Mouse (Mus musculus) midbrain, embryonic 12.5 days (tissue): ENCODE results near the gene Vasn. TPM values are rescaled to one million over a fixed set of nuclear protein-coding genes. Genes with fewer than 3 reads are reported as not detected.

Experiments used
- ATAC-seq: fragments of 200-750 bp; cut with Nextera tagmentation; 2 replicates; pipeline ENCODE4 v1.8.0; 2017; ENCODE audit warnings: low read depth, moderate TSS enrichment, moderate library complexity; ENCODE audit not compliant: low FRiP score
- H3K27ac ChIP-seq: fragments of 300-500 bp; sonication (generic); replicated peaks from 2 replicates; pipeline ENCODE4 v1.5.1; 2016; ENCODE audit warnings: mild to moderate bottlenecking
- H3K27me3 ChIP-seq: fragments of 300-500 bp; sonication (generic); 2 replicates; pipeline ENCODE4 v1.6.1; 2016; ENCODE audit warnings: mild to moderate bottlenecking
- H3K36me3 ChIP-seq: fragments of 300-500 bp; sonication (generic); 2 replicates; pipeline ENCODE4 v1.6.1; 2016
- H3K4me1 ChIP-seq: fragments of 300-500 bp; sonication (generic); 2 replicates; pipeline ENCODE4 v1.6.1; 2016
- H3K4me2 ChIP-seq: fragments of 300-500 bp; sonication (generic); replicated peaks from 2 replicates; pipeline ENCODE4 v1.6.1; 2016; ENCODE audit warnings: mild to moderate bottlenecking, moderate library complexity
- H3K4me3 ChIP-seq: fragments of 300-500 bp; sonication (generic); 2 replicates; pipeline ENCODE4 v1.5.1; 2016; ENCODE audit warnings: mild to moderate bottlenecking
- H3K9ac ChIP-seq: fragments of 300-500 bp; sonication (generic); replicated peaks from 2 replicates; pipeline ENCODE4 v1.6.1; 2016; ENCODE audit warnings: mild to moderate bottlenecking, moderate library complexity
- H3K9me3 ChIP-seq: fragments of 300-500 bp; sonication (generic); 2 replicates; pipeline ENCODE4 v1.6.1; 2016; ENCODE audit warnings: mild to moderate bottlenecking
- WGBS: fragments of 180-500 bp; shearing (Covaris S2); methylation state at CpG from one replicate; pipeline ENCODE4 v1.1.7; 2016; 5-methylcytosine and 5-hydroxymethylcytosine counted together
- polyA plus RNA-seq: library from polyadenylated mRNA; unstranded; fragments of >200 nt; fragmentation: Nextera tagmentation; extraction: Ambion mirVana; gene quantifications from 2 replicates; pipeline ENCODE4 v1.2.1, GENCODE M21; 2016

Vasn gene
- polyA plus RNA-seq, 1 experiment from 2014 or later = 11.1 TPM

GRCm38 (mm10) chr16:4608532-4609059 lies 31.1 kb upstream of the Vasn start:
- no peaks in the 10 kb centered on the region for H3K9me3 ChIP-seq
- peaks cover 41% of the 10 kb centered on the region for H3K36me3 ChIP-seq
- no peak overlapping the region for H3K9ac ChIP-seq
- H3K4me3 ChIP-seq = no peak overlapping the region
- H3K27ac ChIP-seq = 0 out of 2 replicates have a peak overlapping the region, but pooled peaks have one; percentile 6
- no peak overlapping the region for H3K4me2 ChIP-seq
- WGBS = 89% methylated on average over 19 of the region's 19 CpGs
- ATAC-seq = no peak
- no peaks in the 10 kb centered on the region for H3K27me3 ChIP-seq
- peaks cover 46% of the 10 kb centered on the region for H3K4me1 ChIP-seq

DNA sequence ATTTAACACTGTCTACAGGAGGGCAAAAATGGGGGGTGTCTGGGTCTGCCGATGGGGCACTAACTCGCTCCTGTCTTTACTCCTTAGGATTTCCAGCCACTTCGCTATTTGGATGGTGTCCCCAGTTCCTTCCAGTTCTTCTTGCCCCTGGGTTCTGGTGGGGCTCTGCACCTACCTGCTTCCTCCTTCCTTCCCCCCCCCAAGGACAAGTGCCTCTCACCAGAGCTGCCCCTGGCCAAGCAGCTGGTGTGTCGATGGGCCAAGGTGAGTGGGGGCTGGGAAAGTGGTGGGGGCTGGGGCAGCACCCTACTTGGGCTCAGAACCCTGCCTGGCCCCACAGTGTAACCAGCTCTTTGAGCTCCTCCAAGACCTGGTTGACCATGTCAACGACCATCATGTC lies 28.5 kb upstream of the Vasn start:
- peaks cover 20% of the 10 kb centered on the region for H3K4me1 ChIP-seq
- H3K4me2 ChIP-seq = no peak overlapping the region
- no peak for ATAC-seq
- WGBS = 90% methylated on average over 5 of the region's 5 CpGs
- H3K9me3 ChIP-seq = no peaks in the 10 kb centered on the region
- no peak overlapping the region for H3K9ac ChIP-seq
- H3K4me3 ChIP-seq = no peak overlapping the region
- no peaks in the 10 kb centered on the region for H3K27me3 ChIP-seq
- H3K36me3 ChIP-seq = peaks cover 65% of the 10 kb centered on the region
- no peak overlapping the region for H3K27ac ChIP-seq

- no peaks in the 10 kb centered on the region for H3K9me3 ChIP-seq
- ATAC-seq = no peak
- H3K4me1 ChIP-seq = peaks cover 15% of the 10 kb centered on the region
- no peak overlapping the region for H3K27ac ChIP-seq
- H3K36me3 ChIP-seq = peaks cover 66% of the 10 kb centered on the region
- no peaks in the 10 kb centered on the region for H3K27me3 ChIP-seq
- H3K4me3 ChIP-seq = no peak overlapping the region
- no peak overlapping the region for H3K4me2 ChIP-seq
- no peak overlapping the region for H3K9ac ChIP-seq
- 94% methylated on average over 7 of the region's 7 CpGs for WGBS
Measured at GRCm38 (mm10) chr16:4611676-4612075, 28.1 kb upstream of the Vasn start.

GRCm38 (mm10) chr16:4613736-4614135 lies 26.0 kb upstream of the Vasn start:
- peaks cover 78% of the 10 kb centered on the region for H3K36me3 ChIP-seq

GRCm38 (mm10) chr16:4614639-4615038 lies 25.1 kb upstream of the Vasn start:
- Histone ChIP-seq H3K4me2 (no peak overlapping the region), H3K9ac (no peak overlapping the region), H3K4me1 (no peaks in the 10 kb centered on the region), H3K4me3 (no peak overlapping the region), H3K27ac (no peak overlapping the region), H3K27me3 (no peaks in the 10 kb centered on the region), H3K36me3 (peaks cover 78% of the 10 kb centered on the region), H3K9me3 (no peaks in the 10 kb centered on the region)
- ATAC-seq = no peak
- 85% methylated on average over 3 of the region's 3 CpGs for WGBS

More at GRCm38 (mm10) chr16:4613736-4614135, 26.0 kb upstream of the Vasn start:
- WGBS = 94% methylated on average over 9 of the region's 9 CpGs
- Histone ChIP-seq H3K27ac (no peak overlapping the region), H3K27me3 (no peaks in the 10 kb centered on the region), H3K4me2 (no peak overlapping the region), H3K4me1 (no peaks in the 10 kb centered on the region), H3K9ac (no peak overlapping the region), H3K9me3 (no peaks in the 10 kb centered on the region), H3K4me3 (no peak overlapping the region)
- ATAC-seq = no peak; the same call in 1 of the 2 replicates

GRCm38 (mm10) chr16:4615297-4615696 lies 24.4 kb upstream of the Vasn start:
- no peak overlapping the region for H3K4me3 ChIP-seq
- no peaks in the 10 kb centered on the region for H3K27me3 ChIP-seq
- H3K4me1 ChIP-seq = no peaks in the 10 kb centered on the region
- no peak overlapping the region for H3K27ac ChIP-seq
- H3K4me2 ChIP-seq = no peak overlapping the region
- ATAC-seq = no peak
- H3K9me3 ChIP-seq = no peaks in the 10 kb centered on the region
- H3K9ac ChIP-seq = no peak overlapping the region
- 95% methylated on average over 1 of the region's 1 CpGs for WGBS
- H3K36me3 ChIP-seq = peaks cover 75% of the 10 kb centered on the region

DNA sequence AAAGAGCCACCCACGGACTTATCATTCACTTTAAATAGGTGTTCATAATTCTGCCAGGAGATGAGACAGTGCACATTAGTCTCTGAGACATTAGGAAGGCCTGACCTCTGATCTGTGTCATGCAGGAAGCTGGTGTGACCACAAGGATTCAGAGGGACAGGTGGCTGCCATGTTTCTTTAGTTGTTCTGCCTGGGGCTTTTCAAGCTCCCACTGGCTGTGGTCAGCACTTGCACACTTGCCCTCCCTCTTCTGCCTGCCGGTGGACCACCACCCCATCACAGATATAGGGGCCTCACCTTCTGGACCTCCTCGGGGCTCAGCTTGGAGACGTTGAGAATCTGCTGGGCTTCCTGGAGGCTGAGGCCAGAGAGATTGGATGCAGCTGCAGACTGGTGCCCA lies 22.9 kb upstream of the Vasn start:
- no peak overlapping the region for H3K4me3 ChIP-seq
- 91% methylated on average over 4 of the region's 4 CpGs for WGBS

GRCm38 (mm10) chr16:4624074-4624473 lies 15.7 kb upstream of the Vasn start:
- Histone ChIP-seq H3K4me2 (peak overlapping the region; percentile 67), H3K9ac (peak overlapping the region; percentile 75), H3K9me3 (no peaks in the 10 kb centered on the region), H3K4me3 (peak overlapping the region; percentile 70), H3K27ac (peak overlapping the region; percentile 81), H3K4me1 (peaks cover 21% of the 10 kb centered on the region), H3K36me3 (peaks cover 18% of the 10 kb centered on the region; the same call in 1 of the 2 replicates), H3K27me3 (no peaks in the 10 kb centered on the region)
- 0 out of 2 replicates have a peak, but pooled peaks have one; percentile 3 for ATAC-seq
- 20% methylated on average over 9 of the region's 9 CpGs for WGBS

More for the DNA sequence above, 22.9 kb upstream of the Vasn start:
- Histone ChIP-seq H3K36me3 (peaks cover 62% of the 10 kb centered on the region), H3K4me2 (no peak overlapping the region), H3K9me3 (no peaks in the 10 kb centered on the region), H3K27me3 (no peaks in the 10 kb centered on the region), H3K27ac (no peak overlapping the region), H3K9ac (no peak overlapping the region), H3K4me1 (no peaks in the 10 kb centered on the region)
- ATAC-seq = no peak

DNA sequence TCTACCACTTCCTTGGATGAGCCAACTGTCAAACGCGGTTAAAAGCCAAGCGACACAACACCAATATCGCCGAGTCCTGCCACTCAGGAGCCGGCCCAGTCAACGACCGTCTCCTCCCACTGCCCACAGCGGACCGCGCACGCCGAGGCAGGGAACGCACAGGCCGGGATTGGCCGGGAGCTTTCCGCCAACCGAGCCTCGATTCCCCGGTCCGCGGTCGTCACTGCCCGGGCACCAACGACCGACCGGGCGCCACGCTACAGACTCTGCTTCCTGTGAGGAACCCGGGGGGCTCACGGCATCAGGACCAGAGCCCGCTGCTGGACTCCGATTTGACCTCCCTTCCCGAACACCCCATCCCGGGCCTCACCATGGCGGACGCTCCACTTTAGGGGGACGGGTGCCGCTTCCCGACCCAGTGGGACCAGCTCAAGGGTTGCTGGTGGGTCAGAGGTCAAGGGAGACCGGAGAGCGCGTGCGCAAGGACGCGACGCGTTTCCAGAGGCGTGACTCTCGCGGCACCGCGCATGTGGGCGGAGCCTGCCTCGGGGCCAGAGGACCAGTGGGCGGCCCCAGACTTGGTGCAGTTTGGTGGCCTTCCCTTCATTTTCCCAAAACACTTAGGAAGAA lies 15.1 kb upstream of the Vasn start, which contains the start of gene Pam16:
Pam16 (minus strand) TSS at position 508 of the 630 bp plus-strand sequence.
- under 1% methylated on average over 56 of the region's 56 CpGs for WGBS
- peak within 1 kb of the TSS; percentile 75 for H3K9ac ChIP-seq
- H3K36me3 ChIP-seq = peaks cover 16% of the 10 kb centered on the region; the same call in 1 of the 2 replicates
- no peaks in the 10 kb centered on the region for H3K9me3 ChIP-seq
- peak within 1 kb of the TSS; percentile 70 for H3K4me3 ChIP-seq
- H3K27me3 ChIP-seq = no peaks in the 10 kb centered on the region
- H3K4me1 ChIP-seq = peaks cover 21% of the 10 kb centered on the region
- peak; percentile 89 for ATAC-seq
- peak within 1 kb of the TSS; percentile 81 for H3K27ac ChIP-seq
- H3K4me2 ChIP-seq = peak within 1 kb of the TSS; percentile 67

GRCm38 (mm10) chr16:4627105-4627504 lies 12.6 kb upstream of the Vasn start:
- no peak overlapping the region for H3K4me2 ChIP-seq
- 92% methylated on average over 6 of the region's 6 CpGs for WGBS
- no peak overlapping the region for H3K27ac ChIP-seq
- H3K9me3 ChIP-seq = no peaks in the 10 kb centered on the region
- no peaks in the 10 kb centered on the region for H3K27me3 ChIP-seq
- no peak overlapping the region for H3K9ac ChIP-seq
- no peak overlapping the region for H3K4me3 ChIP-seq
- ATAC-seq = no peak
- peaks cover 13% of the 10 kb centered on the region; the same call in 1 of the 2 replicates for H3K36me3 ChIP-seq
- peaks cover 18% of the 10 kb centered on the region for H3K4me1 ChIP-seq

DNA sequence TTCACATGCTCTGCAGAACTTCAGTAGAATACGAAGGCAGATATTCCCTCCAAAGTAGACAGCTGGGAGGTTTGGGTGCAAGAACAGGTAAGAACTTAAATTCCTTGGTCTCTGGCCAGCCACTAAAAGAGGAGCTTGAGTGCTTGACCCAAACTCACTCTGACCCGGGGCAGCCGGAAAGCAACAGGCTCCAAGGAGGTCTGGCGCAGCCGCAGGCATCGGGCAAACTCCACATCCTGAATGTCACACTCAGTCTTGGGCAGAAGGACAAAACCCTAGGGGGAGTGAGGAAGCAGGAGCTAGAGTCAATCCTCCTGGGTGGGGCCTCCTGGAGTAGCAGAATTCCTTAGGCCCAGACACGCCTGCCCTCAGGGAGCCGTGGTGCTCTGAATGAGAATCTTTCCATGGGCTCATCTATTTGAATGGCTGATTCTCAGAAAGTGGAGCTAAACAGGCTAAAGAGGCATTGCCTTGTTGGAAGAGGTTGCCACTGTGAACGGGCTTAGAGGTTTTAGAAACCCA lies 10.8 kb upstream of the Vasn start:
- H3K36me3 ChIP-seq = peaks cover 20% of the 10 kb centered on the region; the same call in 1 of the 2 replicates
- H3K4me1 ChIP-seq = peaks cover 3% of the 10 kb centered on the region
- no peak for ATAC-seq
- no peak overlapping the region for H3K27ac ChIP-seq
- 93% methylated on average over 9 of the region's 9 CpGs for WGBS
- no peaks in the 10 kb centered on the region for H3K27me3 ChIP-seq
- H3K9me3 ChIP-seq = no peaks in the 10 kb centered on the region
- H3K4me3 ChIP-seq = no peak overlapping the region
- H3K9ac ChIP-seq = no peak overlapping the region
- H3K4me2 ChIP-seq = no peak overlapping the region

DNA sequence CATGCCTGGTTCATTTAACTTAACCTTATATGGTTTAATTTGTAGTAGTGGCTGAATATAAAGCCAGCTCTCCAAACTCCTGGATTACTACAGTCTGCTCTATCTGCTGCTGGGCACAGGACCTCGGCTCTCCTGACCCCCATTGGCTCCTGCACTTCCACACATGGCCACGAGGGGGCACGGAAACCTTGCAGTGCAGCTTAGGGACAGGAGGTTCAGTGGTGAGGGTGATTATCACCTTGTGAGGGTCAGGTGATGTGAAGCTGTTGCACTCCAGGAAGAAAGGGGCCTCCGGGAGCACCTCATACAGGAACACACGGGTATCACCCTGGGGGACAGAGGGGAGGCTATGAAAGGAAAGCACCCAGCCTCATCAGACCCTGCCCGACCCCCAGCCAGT lies 9.8 kb upstream of the Vasn start:
- Histone ChIP-seq H3K27me3 (no peaks in the 10 kb centered on the region), H3K4me3 (no peak overlapping the region), H3K4me2 (no peak overlapping the region), H3K9me3 (no peaks in the 10 kb centered on the region), H3K9ac (no peak overlapping the region), H3K4me1 (no peaks in the 10 kb centered on the region), H3K27ac (no peak overlapping the region), H3K36me3 (peaks cover 20% of the 10 kb centered on the region; the same call in 1 of the 2 replicates)
- ATAC-seq = peak; percentile 17; the same call in 1 of the 2 replicates
- 22% methylated on average over 6 of the region's 6 CpGs for WGBS
